Mouse (Mus musculus): ENCODE data around the gene Rora. TPM values are rescaled to one million over a fixed set of nuclear protein-coding genes. Genes with fewer than 3 reads are reported as not detected.

The Rora gene
- polyA plus RNA-seq, 1 experiment, result 10.7 TPM

GRCm38 (mm10) chr9:68941037-68941436 is 287.5 kb downstream of the Rora start:
- no peak overlapping the region for H3K4me3 ChIP-seq (ENCODE audit: insufficient read depth, low read depth, low read length)
- H3K27ac ChIP-seq (replicated peaks; ENCODE audit: low read depth, low read length), result no peak overlapping the region
- peaks cover 4% of the 10 kb centered on the region; the same call in 1 of the 2 replicates for H3K4me1 ChIP-seq (ENCODE audit: control insufficient read depth, insufficient read depth, insufficient read length, low read length)

GRCm38 (mm10) chr9:68942595-68943011 is 289.0 kb downstream of the Rora start:
- peaks cover 4% of the 10 kb centered on the region; the same call in 1 of the 2 replicates for H3K4me1 ChIP-seq (ENCODE audit: control insufficient read depth, insufficient read depth, insufficient read length, low read length)
- no peak overlapping the region for H3K27ac ChIP-seq (replicated peaks; ENCODE audit: low read depth, low read length)
- H3K4me3 ChIP-seq (ENCODE audit: insufficient read depth, low read depth, low read length), result no peak overlapping the region

GRCm38 (mm10) chr9:68944026-68944425 is 290.4 kb downstream of the Rora start:
- Histone ChIP-seq H3K4me3 (ENCODE audit: insufficient read depth, low read depth, low read length) (no peak overlapping the region), H3K27ac (replicated peaks; ENCODE audit: low read depth, low read length) (no peak overlapping the region), H3K4me1 (ENCODE audit: control insufficient read depth, insufficient read depth, insufficient read length, low read length) (peaks cover 4% of the 10 kb centered on the region; the same call in 1 of the 2 replicates)

GRCm38 (mm10) chr9:68947707-68948106 is 294.1 kb downstream of the Rora start:
- Histone ChIP-seq H3K27ac (replicated peaks; ENCODE audit: low read depth, low read length) (no peak overlapping the region), H3K4me1 (ENCODE audit: control insufficient read depth, insufficient read depth, insufficient read length, low read length) (no peaks in the 10 kb centered on the region), H3K4me3 (ENCODE audit: insufficient read depth, low read depth, low read length) (no peak overlapping the region)

- H3K27ac ChIP-seq (replicated peaks; ENCODE audit: low read depth, low read length), result no peak overlapping the region
- H3K4me3 ChIP-seq (ENCODE audit: insufficient read depth, low read depth, low read length), result no peak overlapping the region
- no peaks in the 10 kb centered on the region for H3K4me1 ChIP-seq (ENCODE audit: control insufficient read depth, insufficient read depth, insufficient read length, low read length)
Measured at GRCm38 (mm10) chr9:68948141-68948540, 294.6 kb downstream of the Rora start.

- no peak overlapping the region for H3K4me3 ChIP-seq (ENCODE audit: insufficient read depth, low read depth, low read length)
- 0 out of 2 replicates have a peak, but pooled peaks cover 2% of the 10 kb centered on the region for H3K4me1 ChIP-seq (ENCODE audit: control insufficient read depth, insufficient read depth, insufficient read length, low read length)
Measured at GRCm38 (mm10) chr9:68956210-68956874, 302.8 kb downstream of the Rora start.

GRCm38 (mm10) chr9:68956938-68957573 is 303.5 kb downstream of the Rora start:
- 0 out of 2 replicates have a peak, but pooled peaks cover 2% of the 10 kb centered on the region for H3K4me1 ChIP-seq (ENCODE audit: control insufficient read depth, insufficient read depth, insufficient read length, low read length)
- H3K27ac ChIP-seq (replicated peaks; ENCODE audit: low read depth, low read length), result no peak overlapping the region
- H3K4me3 ChIP-seq (ENCODE audit: insufficient read depth, low read depth, low read length), result no peak overlapping the region

More at GRCm38 (mm10) chr9:68956210-68956874, 302.8 kb downstream of the Rora start:
- no peak overlapping the region for H3K27ac ChIP-seq (replicated peaks; ENCODE audit: low read depth, low read length)

- Histone ChIP-seq H3K27ac (replicated peaks; ENCODE audit: low read depth, low read length) (no peak overlapping the region), H3K4me1 (ENCODE audit: control insufficient read depth, insufficient read depth, insufficient read length, low read length) (0 out of 2 replicates have a peak, but pooled peaks cover 2% of the 10 kb centered on the region), H3K4me3 (ENCODE audit: insufficient read depth, low read depth, low read length) (no peak overlapping the region)
Measured at GRCm38 (mm10) chr9:68957793-68958192, 304.2 kb downstream of the Rora start.

- no peak overlapping the region for H3K4me3 ChIP-seq (ENCODE audit: insufficient read depth, low read depth, low read length)
- H3K27ac ChIP-seq (replicated peaks; ENCODE audit: low read depth, low read length), result no peak overlapping the region
- 0 out of 2 replicates have a peak, but pooled peaks cover 2% of the 10 kb centered on the region for H3K4me1 ChIP-seq (ENCODE audit: control insufficient read depth, insufficient read depth, insufficient read length, low read length)
Measured at GRCm38 (mm10) chr9:68958919-68959318, 305.3 kb downstream of the Rora start.

- Histone ChIP-seq H3K4me3 (ENCODE audit: insufficient read depth, low read depth, low read length) (no peak overlapping the region), H3K4me1 (ENCODE audit: control insufficient read depth, insufficient read depth, insufficient read length, low read length) (no peaks in the 10 kb centered on the region), H3K27ac (replicated peaks; ENCODE audit: low read depth, low read length) (no peak overlapping the region)
Measured at GRCm38 (mm10) chr9:68963898-68964297, 310.3 kb downstream of the Rora start.

- H3K27ac ChIP-seq (replicated peaks; ENCODE audit: low read depth, low read length), result no peak overlapping the region
- no peak overlapping the region for H3K4me3 ChIP-seq (ENCODE audit: insufficient read depth, low read depth, low read length)
- no peaks in the 10 kb centered on the region for H3K4me1 ChIP-seq (ENCODE audit: control insufficient read depth, insufficient read depth, insufficient read length, low read length)
Measured at GRCm38 (mm10) chr9:68966540-68966939, 313.0 kb downstream of the Rora start.

- no peak overlapping the region for H3K4me3 ChIP-seq (ENCODE audit: insufficient read depth, low read depth, low read length)
- H3K27ac ChIP-seq (replicated peaks; ENCODE audit: low read depth, low read length), result no peak overlapping the region
- H3K4me1 ChIP-seq (ENCODE audit: control insufficient read depth, insufficient read depth, insufficient read length, low read length), result no peaks in the 10 kb centered on the region
Measured at GRCm38 (mm10) chr9:68970074-68970473, 316.5 kb downstream of the Rora start.

- Histone ChIP-seq H3K4me1 (ENCODE audit: control insufficient read depth, insufficient read depth, insufficient read length, low read length) (no peaks in the 10 kb centered on the region), H3K4me3 (ENCODE audit: insufficient read depth, low read depth, low read length) (no peak overlapping the region), H3K27ac (replicated peaks; ENCODE audit: low read depth, low read length) (no peak overlapping the region)
Measured at GRCm38 (mm10) chr9:68972277-68972676, 318.7 kb downstream of the Rora start.

- no peaks in the 10 kb centered on the region for H3K4me1 ChIP-seq (ENCODE audit: control insufficient read depth, insufficient read depth, insufficient read length, low read length)
- H3K4me3 ChIP-seq (ENCODE audit: insufficient read depth, low read depth, low read length), result no peak overlapping the region
- H3K27ac ChIP-seq (replicated peaks; ENCODE audit: low read depth, low read length), result no peak overlapping the region
Measured at GRCm38 (mm10) chr9:68974517-68974916, 320.9 kb downstream of the Rora start.

- no peak overlapping the region for H3K27ac ChIP-seq (replicated peaks; ENCODE audit: low read depth, low read length)
- H3K4me1 ChIP-seq (ENCODE audit: control insufficient read depth, insufficient read depth, insufficient read length, low read length), result no peaks in the 10 kb centered on the region
- no peak overlapping the region for H3K4me3 ChIP-seq (ENCODE audit: insufficient read depth, low read depth, low read length)
Measured at GRCm38 (mm10) chr9:68976136-68976535, 322.6 kb downstream of the Rora start.

- Histone ChIP-seq H3K4me1 (ENCODE audit: control insufficient read depth, insufficient read depth, insufficient read length, low read length) (no peaks in the 10 kb centered on the region), H3K4me3 (ENCODE audit: insufficient read depth, low read depth, low read length) (no peak overlapping the region), H3K27ac (replicated peaks; ENCODE audit: low read depth, low read length) (no peak overlapping the region)
Measured at GRCm38 (mm10) chr9:68976851-68977250, 323.3 kb downstream of the Rora start.
